Mouse (Mus musculus) erythroblast, embryonic 14.5 days (primary cell): ENCODE measurements at regions not wholly inside any gene's neighbourhood (a gene's known extent, or its start where the extent isn't known, plus 50 kb on each side); places are given as distances from the start of the nearest gene placed in this dataset.

Source experiments
- H3K27me3 ChIP-seq: 2 replicates; pipeline ENCODE4 v1.6.1; 2012; ENCODE audit warnings: inconsistent platforms; ENCODE audit not compliant: control insufficient read depth
- H3K36me3 ChIP-seq: 2 replicates; pipeline ENCODE4 v1.6.1; 2012; ENCODE audit warnings: mild to moderate bottlenecking, inconsistent platforms; ENCODE audit not compliant: control insufficient read depth
- H3K4me1 ChIP-seq: 2 replicates; pipeline ENCODE4 v1.6.1; 2012; ENCODE audit warnings: inconsistent platforms; ENCODE audit not compliant: control insufficient read depth
- H3K4me3 ChIP-seq: replicated peaks from 2 replicates; pipeline ENCODE3; 2012; ENCODE audit warnings: moderate library complexity, mild to moderate bottlenecking, inconsistent platforms
- H3K9me3 ChIP-seq: 2 replicates; pipeline ENCODE4 v1.6.1; 2012; ENCODE audit warnings: low read length, inconsistent platforms, mixed read lengths; ENCODE audit not compliant: control insufficient read depth
- GATA1 ChIP-seq: IDR thresholded peaks from 2 replicates; pipeline ENCODE4 v1.6.1; 2012; ENCODE audit warnings: low read length, inconsistent platforms, mixed read lengths
- TAL1 ChIP-seq: IDR thresholded peaks from 3 replicates; pipeline ENCODE4 v1.6.1; 2012; ENCODE audit warnings: low read length, inconsistent platforms, mixed read lengths

- no peaks in the 10 kb centered on the region for H3K36me3 ChIP-seq
- H3K27me3 ChIP-seq = no peaks in the 10 kb centered on the region
- peaks cover 6% of the 10 kb centered on the region for H3K9me3 ChIP-seq
- H3K4me3 ChIP-seq = no peak overlapping the region
- no peak for TF ChIP-seq TAL1
- no peak for TF ChIP-seq GATA1
- H3K4me1 ChIP-seq = no peaks in the 10 kb centered on the region
Measured at GRCm38 (mm10) chr1:76530342-76530741, 984.3 kb downstream of the Slc4a3 start.

- TF ChIP-seq TAL1 = no peak
- no peak for TF ChIP-seq GATA1
- H3K9me3 ChIP-seq = peaks cover 6% of the 10 kb centered on the region
- H3K4me3 ChIP-seq = no peak overlapping the region
- H3K27me3 ChIP-seq = no peaks in the 10 kb centered on the region
- H3K4me1 ChIP-seq = no peaks in the 10 kb centered on the region
- no peaks in the 10 kb centered on the region for H3K36me3 ChIP-seq
Measured at GRCm38 (mm10) chr1:76535522-76535956, 979.3 kb downstream of the Epha4 start.

GRCm38 (mm10) chr1:76540529-76540928 lies 974.4 kb downstream of the Epha4 start:
- Histone ChIP-seq H3K9me3 (peaks cover 2% of the 10 kb centered on the region), H3K36me3 (no peaks in the 10 kb centered on the region), H3K4me3 (no peak overlapping the region), H3K4me1 (no peaks in the 10 kb centered on the region), H3K27me3 (no peaks in the 10 kb centered on the region)
- TF ChIP-seq GATA1 (no peak), TAL1 (no peak)

GRCm38 (mm10) chr1:76550876-76551275 lies 964.0 kb downstream of the Epha4 start:
- Histone ChIP-seq H3K4me3 (no peak overlapping the region), H3K4me1 (no peaks in the 10 kb centered on the region), H3K27me3 (no peaks in the 10 kb centered on the region), H3K36me3 (no peaks in the 10 kb centered on the region), H3K9me3 (no peaks in the 10 kb centered on the region)
- TF ChIP-seq TAL1 (no peak), GATA1 (no peak)

GRCm38 (mm10) chr1:76559441-76559840 lies 955.4 kb downstream of the Epha4 start:
- TF ChIP-seq GATA1 (no peak), TAL1 (no peak)
- Histone ChIP-seq H3K27me3 (no peaks in the 10 kb centered on the region), H3K4me3 (no peak overlapping the region), H3K9me3 (peaks cover 5% of the 10 kb centered on the region), H3K36me3 (no peaks in the 10 kb centered on the region), H3K4me1 (no peaks in the 10 kb centered on the region)

GRCm38 (mm10) chr1:76575487-76575886 lies 939.4 kb downstream of the Epha4 start:
- Histone ChIP-seq H3K4me1 (no peaks in the 10 kb centered on the region), H3K4me3 (no peak overlapping the region), H3K27me3 (no peaks in the 10 kb centered on the region), H3K9me3 (no peaks in the 10 kb centered on the region), H3K36me3 (no peaks in the 10 kb centered on the region)
- TF ChIP-seq TAL1 = no peak
- TF ChIP-seq GATA1 = no peak

GRCm38 (mm10) chr1:76585921-76586320 lies 929.0 kb downstream of the Epha4 start:
- TF ChIP-seq TAL1 (no peak), GATA1 (no peak)
- Histone ChIP-seq H3K4me3 (no peak overlapping the region), H3K27me3 (no peaks in the 10 kb centered on the region), H3K9me3 (peaks cover 6% of the 10 kb centered on the region), H3K4me1 (no peaks in the 10 kb centered on the region), H3K36me3 (no peaks in the 10 kb centered on the region)

GRCm38 (mm10) chr1:76625831-76626230 lies 889.1 kb downstream of the Epha4 start:
- TF ChIP-seq TAL1 = no peak
- no peak for TF ChIP-seq GATA1
- Histone ChIP-seq H3K4me3 (no peak overlapping the region), H3K36me3 (no peaks in the 10 kb centered on the region), H3K27me3 (no peaks in the 10 kb centered on the region), H3K4me1 (no peaks in the 10 kb centered on the region), H3K9me3 (no peaks in the 10 kb centered on the region; the same call in 1 of the 2 replicates)

- no peaks in the 10 kb centered on the region for H3K4me1 ChIP-seq
- no peaks in the 10 kb centered on the region for H3K27me3 ChIP-seq
- H3K4me3 ChIP-seq = no peak overlapping the region
- no peak for TF ChIP-seq TAL1
- TF ChIP-seq GATA1 = no peak
- no peaks in the 10 kb centered on the region for H3K36me3 ChIP-seq
- no peaks in the 10 kb centered on the region; the same call in 1 of the 2 replicates for H3K9me3 ChIP-seq
Measured at GRCm38 (mm10) chr1:76629861-76630260, 885.0 kb downstream of the Epha4 start.

GRCm38 (mm10) chr1:76634071-76634470 lies 880.8 kb downstream of the Epha4 start:
- Histone ChIP-seq H3K27me3 (no peaks in the 10 kb centered on the region), H3K9me3 (peaks cover 3% of the 10 kb centered on the region; the same call in 1 of the 2 replicates), H3K4me3 (no peak overlapping the region), H3K36me3 (no peaks in the 10 kb centered on the region), H3K4me1 (no peaks in the 10 kb centered on the region)
- TF ChIP-seq GATA1 = no peak
- TF ChIP-seq TAL1 = no peak
